In the genomic region with DNA sequence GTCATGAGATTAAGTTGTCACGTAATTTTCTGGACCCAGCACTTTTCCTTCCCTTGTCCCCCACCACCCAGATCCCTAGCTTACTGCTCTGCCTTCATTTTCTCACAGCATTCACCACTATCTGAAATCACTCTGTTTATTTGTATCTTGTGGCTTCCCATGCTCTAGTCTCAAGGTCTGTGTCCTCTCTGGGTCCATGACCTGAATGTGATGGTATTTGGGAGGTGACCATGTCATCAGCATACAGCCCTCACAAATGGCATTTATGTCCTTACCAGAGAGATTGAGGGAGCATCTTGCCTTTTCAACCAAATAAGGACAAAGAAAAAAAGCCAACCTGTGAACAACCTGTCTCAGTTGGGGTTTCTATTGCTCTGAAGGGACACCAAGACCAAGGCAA, we compare ENCODE assay signal across 28 mouse cellular contexts.
"Had no signal": no experiment of that assay in that cellular context is flagged by ENCODE, and none has a peak within 500 bp of the region (broad histone marks: within the 10 kb centered on the region; RNA-seq: fewer than 3 reads in every experiment).

No protein-coding gene starts in this region.

- H3K27ac ChIP-seq: left cerebral cortex, adult 2 months; limb, embryonic 10.5 days; limb, embryonic 12.5 days; limb, embryonic 13.5 days; limb, embryonic 15.5 days; liver, embryonic 12.5 days; liver, embryonic 13.5 days; liver, embryonic 14.5 days; liver, embryonic 15.5 days; lung, embryonic 15.5 days; macrophage; midbrain, embryonic 10.5 days; midbrain, embryonic 12.5 days; midbrain, embryonic 13.5 days; midbrain, embryonic 15.5 days; neural tube, embryonic 12.5 days had no signal

- H3K4me1 ChIP-seq: limb, embryonic 12.5 days; neural tube, embryonic 12.5 days had no signal

- DNase-seq: left cerebral cortex, postnatal 4 days; liver, embryonic 13.5 days; liver, postnatal 0 days; lung, adult 18-20 months; lung, adult 2 months; lung, embryonic 14.5 days; lung, postnatal 10 days; lung, postnatal 14 days; lung, postnatal 36 days; lung, postnatal 4 days; midbrain, embryonic 14.5 days had no signal

- H3K36me3 ChIP-seq: limb, embryonic 10.5 days; limb, embryonic 12.5 days; limb, embryonic 13.5 days; limb, embryonic 15.5 days; liver, embryonic 12.5 days; liver, embryonic 13.5 days; liver, embryonic 15.5 days; lung, embryonic 15.5 days; midbrain, embryonic 10.5 days; midbrain, embryonic 12.5 days; midbrain, embryonic 13.5 days; midbrain, embryonic 15.5 days; neural tube, embryonic 12.5 days had no signal

- H3K9ac ChIP-seq: limb, embryonic 12.5 days; limb, embryonic 13.5 days; limb, embryonic 15.5 days; liver, embryonic 12.5 days; liver, embryonic 13.5 days; liver, embryonic 14.5 days; liver, embryonic 15.5 days; liver, postnatal 0 days; lung, embryonic 14.5 days; lung, embryonic 15.5 days; midbrain, embryonic 12.5 days; midbrain, embryonic 13.5 days; midbrain, embryonic 15.5 days; neural tube, embryonic 12.5 days had no signal

- H3K4me3 ChIP-seq: left cerebral cortex, adult 2 months; limb, embryonic 10.5 days; limb, embryonic 12.5 days; limb, embryonic 13.5 days; limb, embryonic 15.5 days; liver, embryonic 12.5 days; liver, embryonic 13.5 days; liver, embryonic 15.5 days; lung, embryonic 15.5 days; megakaryocyte, embryonic 14.5 days; midbrain, embryonic 10.5 days; midbrain, embryonic 12.5 days; midbrain, embryonic 13.5 days; midbrain, embryonic 15.5 days; myocyte; neural tube, embryonic 12.5 days had no signal

- H3K27me3 ChIP-seq: limb, embryonic 12.5 days; limb, embryonic 13.5 days; limb, embryonic 15.5 days; liver, embryonic 12.5 days; liver, embryonic 13.5 days; liver, embryonic 15.5 days; megakaryocyte, embryonic 14.5 days; midbrain, embryonic 12.5 days; midbrain, embryonic 13.5 days; midbrain, embryonic 15.5 days; neural tube, embryonic 12.5 days had no signal
